In genomic region chr11:109040519-109040916, GRCm38 (mm10) we compare ENCODE assay signal across 11 mouse cellular contexts.
DNase-seq lines count a peak whose midpoint lies in the region; ATAC-seq and TF ChIP-seq lines count a peak whose summit lies in the region.
"Had no signal": no experiment of that assay in that cellular context is flagged by ENCODE, and none has a peak within 500 bp of the region (broad histone marks: within the 10 kb centered on the region; RNA-seq: fewer than 3 reads in every experiment).

No protein-coding gene starts in this region.

- ATAC-seq in hindbrain, embryonic 11.5 days (ENCODE audit: low FRiP score): no peak
- peak; percentile 64; the same call in 1 of the 2 replicates for ATAC-seq in hindbrain, embryonic 14.5 days (ENCODE audit: low FRiP score)
- ATAC-seq in megakaryocyte progenitor cell, adult 5-6 weeks (replicated peaks; ENCODE audit: poor library complexity): no peak
- ATAC-seq: liver, embryonic 12.5 days had no signal

- H3K27me3 ChIP-seq in hindbrain, embryonic 10.5 days (ENCODE audit: insufficient read depth, poor library complexity, severe bottlenecking): 0 out of 2 replicates have a peak, but pooled peaks cover 3% of the 10 kb centered on the region
- no peaks in the 10 kb centered on the region for H3K27me3 ChIP-seq in hindbrain, embryonic 11.5 days (ENCODE audit: control insufficient read depth, insufficient read depth, low read length)
- H3K27me3 ChIP-seq in hindbrain, embryonic 14.5 days (ENCODE audit: control insufficient read depth, insufficient read depth, low read length): no peaks in the 10 kb centered on the region
- H3K27me3 ChIP-seq: liver, embryonic 12.5 days had no signal

- H3K4me3 ChIP-seq in hindbrain, embryonic 10.5 days: no peak overlapping the region
- H3K4me3 ChIP-seq in hindbrain, embryonic 11.5 days (ENCODE audit: low read depth, low read length): no peak overlapping the region
- H3K4me3 ChIP-seq in hindbrain, embryonic 14.5 days (replicated peaks; ENCODE audit: low read length): no peak overlapping the region
- H3K4me3 ChIP-seq: liver, embryonic 12.5 days had no signal

- H3K36me3 ChIP-seq in hindbrain, embryonic 10.5 days: no peaks in the 10 kb centered on the region
- no peaks in the 10 kb centered on the region for H3K36me3 ChIP-seq in hindbrain, embryonic 11.5 days (ENCODE audit: control insufficient read depth, insufficient read depth, low read length)
- no peaks in the 10 kb centered on the region for H3K36me3 ChIP-seq in hindbrain, embryonic 14.5 days (replicated peaks; ENCODE audit: control insufficient read depth, insufficient read depth)
- H3K36me3 ChIP-seq: liver, embryonic 12.5 days had no signal

- no peak for TF ChIP-seq POLR2A in brain, embryonic 14.5 days (IDR thresholded peaks at IDR 0.05; ENCODE audit: borderline replicate concordance, extremely low read depth, insufficient read depth, insufficient read length, poor library complexity, severe bottlenecking)

- peaks cover 27% of the 10 kb centered on the region for H3K4me1 ChIP-seq in hindbrain, embryonic 10.5 days (replicated peaks)
- no peaks in the 10 kb centered on the region for H3K4me1 ChIP-seq in hindbrain, embryonic 11.5 days (replicated peaks; ENCODE audit: control insufficient read depth, insufficient read depth, low read length)
- H3K4me1 ChIP-seq in hindbrain, embryonic 14.5 days (replicated peaks; ENCODE audit: control insufficient read depth, insufficient read depth, low read length): no peaks in the 10 kb centered on the region
- H3K4me1 ChIP-seq: liver, embryonic 12.5 days had no signal

- H3K9me3 ChIP-seq in hindbrain, embryonic 10.5 days: no peaks in the 10 kb centered on the region
- H3K9me3 ChIP-seq in hindbrain, embryonic 11.5 days (ENCODE audit: control insufficient read depth, low read length): no peaks in the 10 kb centered on the region
- no peaks in the 10 kb centered on the region for H3K9me3 ChIP-seq in hindbrain, embryonic 14.5 days (ENCODE audit: control insufficient read depth, low read length)
- H3K9me3 ChIP-seq: liver, embryonic 12.5 days had no signal

- H3K9ac ChIP-seq in hindbrain, embryonic 11.5 days (ENCODE audit: low read depth, low read length): no peak overlapping the region
- H3K9ac ChIP-seq in hindbrain, embryonic 14.5 days: no peak overlapping the region
- H3K9ac ChIP-seq: liver, embryonic 12.5 days had no signal

- WGBS in hindbrain, embryonic 10.5 days: 50% methylated on average over 7 of the region's 7 CpGs
- 55% methylated on average over 7 of the region's 7 CpGs for WGBS in hindbrain, embryonic 11.5 days
- 33% methylated on average over 7 of the region's 7 CpGs for whole genome bisulfite sequencing in hindbrain, embryonic 14.5 days

- no peak overlapping the region for H3K4me2 ChIP-seq in hindbrain, embryonic 11.5 days (replicated peaks; ENCODE audit: low read depth, low read length)
- H3K4me2 ChIP-seq in hindbrain, embryonic 14.5 days (replicated peaks): no peak overlapping the region
- H3K4me2 ChIP-seq: liver, embryonic 12.5 days had no signal

- no peak for TF ChIP-seq CTCF in brain, embryonic 14.5 days (IDR thresholded peaks at IDR 0.05; ENCODE audit: borderline replicate concordance, extremely low read depth, insufficient read depth, insufficient read length)

- DNase-seq in hindbrain, embryonic 10.5 days (ENCODE audit: low spot score): peak; percentile 25
- DNase-seq in hindbrain, embryonic 11.5 days (ENCODE audit: low spot score): no peak
- peak; percentile 86 for DNase-seq in brain, embryonic 14.5 days (ENCODE audit: low read depth)
- peak; percentile 51 to 66 for DNase-seq in cerebellum, postnatal 36 days
- DNase-seq in hindbrain, embryonic 14.5 days (ENCODE audit: low spot score): no peak
- DNase-seq in spleen, postnatal 10 days (ENCODE audit: low spot score in 2 of 2): no peak
- no peak for DNase-seq in frontal cortex, postnatal 10 days (ENCODE audit: low spot score in 2 of 2)
- DNase-seq: heart, postnatal 10 days; thymus, adult 18-20 months had no signal

- H3K27ac ChIP-seq in hindbrain, embryonic 10.5 days: peak overlapping the region; percentile 69
- no peak overlapping the region for H3K27ac ChIP-seq in hindbrain, embryonic 11.5 days (ENCODE audit: low read depth, low read length)
- H3K27ac ChIP-seq in hindbrain, embryonic 14.5 days: no peak overlapping the region
- H3K27ac ChIP-seq: liver, embryonic 12.5 days had no signal

Comparison
In these comparisons a context has a peak if more than half of its experiments do, and no peak if none do; other contexts are left out.
1. DNase-seq: peak in hindbrain, embryonic 10.5 days (single experiment), brain, embryonic 14.5 days (single experiment) and cerebellum, postnatal 36 days (2 of 2); none in hindbrain, embryonic 11.5 days (single experiment), hindbrain, embryonic 14.5 days (single experiment), spleen, postnatal 10 days (0 of 2) and frontal cortex, postnatal 10 days (0 of 2).